Mouse (Mus musculus) spleen, embryonic (tissue): ENCODE measurements at regions not wholly inside any gene's neighbourhood (a gene's known extent, or its start where the extent isn't known, plus 50 kb on each side); places are given as distances from the start of the nearest gene placed in this dataset.
"Not testable (repeated sequence)": the region's sequence is repeated elsewhere in the genome, so short reads cannot be mapped to it uniquely, and the experiment has no call there.

Experiments used
- CTCF ChIA-PET: fragments of 350-600 bp; sonication (Branson Sonifier 250); formaldehyde crosslinking; loops from one replicate; lab custom pipeline; 2022; lab: Charles Lee

DNA sequence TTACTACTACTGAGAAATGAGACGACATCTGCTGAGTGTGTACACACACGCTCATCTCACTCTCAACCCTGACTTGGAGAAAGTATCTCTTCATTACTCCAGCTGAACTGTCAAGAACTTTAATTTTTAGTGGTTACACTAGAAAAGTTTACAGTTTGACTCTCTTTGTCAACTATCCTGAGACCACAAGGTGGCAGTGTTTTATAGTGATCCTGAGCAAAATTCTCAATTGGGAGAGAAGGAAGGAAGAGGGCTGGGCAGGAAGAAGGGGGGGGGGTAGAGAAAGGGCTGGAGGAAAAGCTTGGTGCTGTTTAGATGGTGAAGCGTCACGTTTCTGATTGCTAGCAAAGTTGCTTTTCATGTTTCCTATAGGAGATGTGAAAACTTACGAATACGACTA is 158.8 kb upstream of the Olfr1507 start:
- CTCF ChIA-PET = no interaction called here

GRCm38 (mm10) chr14:52638179-52638578 is 142.6 kb upstream of the Olfr1507 start:
- CTCF ChIA-PET = no interaction called here

DNA sequence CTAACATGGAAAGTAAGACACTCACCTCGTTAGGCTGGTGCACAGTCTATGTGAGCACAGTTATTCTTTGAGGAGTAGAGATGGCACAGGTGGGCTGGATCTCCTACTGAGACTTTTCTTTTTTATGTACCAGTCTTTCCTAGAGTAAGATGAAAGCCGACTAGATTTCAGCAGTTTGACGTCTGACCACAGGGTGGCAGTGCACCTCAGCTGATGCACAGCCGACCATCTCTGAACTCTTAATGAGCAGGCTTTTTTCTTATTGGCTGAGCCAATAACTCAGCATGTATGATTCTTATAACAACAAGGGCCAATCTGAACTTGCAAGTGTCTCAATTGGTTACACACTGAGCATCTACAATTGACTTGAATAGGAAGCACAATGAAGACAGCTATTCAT is 126.6 kb upstream of the Olfr1507 start:
- CTCF ChIA-PET = no interaction called here

DNA sequence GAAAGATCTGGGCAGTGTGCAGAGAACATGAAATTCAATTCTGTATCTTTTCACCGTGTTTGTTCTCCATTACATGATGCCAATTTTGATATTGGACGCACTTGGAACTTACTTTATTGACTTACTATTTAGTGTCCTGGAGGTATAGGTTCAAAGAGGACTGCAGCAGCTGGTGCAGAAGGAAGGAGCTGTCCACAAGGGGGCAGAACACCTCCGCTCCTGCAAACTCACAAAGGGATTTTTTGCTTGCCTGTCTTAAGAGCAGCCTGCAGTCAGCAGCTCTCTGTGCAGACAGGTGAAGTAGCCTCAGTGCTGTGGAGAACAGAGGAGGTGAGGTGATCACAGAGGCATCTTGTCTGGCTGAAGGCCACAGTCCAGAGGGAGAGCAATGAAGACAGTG is 84.8 kb upstream of the Olfr1507 start:
- CTCF ChIA-PET = no interaction called here

DNA sequence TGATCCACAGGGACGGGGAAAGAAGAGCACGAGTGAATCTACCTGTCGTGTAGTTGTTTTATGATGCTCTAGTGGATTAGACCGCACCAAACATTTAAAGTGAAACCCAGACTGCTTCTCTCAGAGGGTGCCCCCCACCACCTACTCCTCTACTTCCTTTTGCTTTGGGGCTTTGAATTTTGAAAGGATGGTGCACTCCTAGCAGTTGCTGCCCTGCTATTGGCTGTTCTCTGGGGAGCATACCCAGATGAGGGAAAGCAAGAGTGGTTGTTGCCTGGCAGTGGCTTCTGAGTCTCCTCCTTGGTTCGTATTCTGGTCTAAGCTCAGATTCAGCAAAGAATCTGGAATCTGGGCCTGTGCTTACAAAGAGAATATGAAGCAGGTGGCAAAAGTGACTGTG is 71.4 kb upstream of the Olfr1507 start:
- CTCF ChIA-PET = no interaction called here

GRCm38 (mm10) chr14:52565606-52566005 is 70.1 kb upstream of the Olfr1507 start:
- CTCF ChIA-PET = no interaction called here

DNA sequence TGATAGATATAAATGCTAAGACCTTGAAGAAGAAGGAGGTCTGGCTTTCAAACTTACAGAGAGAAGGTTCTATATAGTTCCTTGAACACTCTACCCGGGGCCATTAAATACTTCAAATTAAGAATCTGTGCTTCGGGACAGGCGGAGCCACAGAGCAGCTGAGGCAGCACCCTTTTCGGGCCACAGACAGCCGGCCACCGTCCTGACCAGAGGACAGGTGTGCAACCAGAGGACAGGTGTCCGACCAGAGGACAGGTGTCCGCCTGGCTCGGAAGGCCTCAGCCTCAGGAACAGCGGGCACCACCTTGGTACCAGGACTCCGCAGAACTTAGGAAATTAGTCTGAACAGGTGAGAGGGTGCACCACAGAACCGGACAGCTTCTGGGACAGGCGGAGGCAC is 60.8 kb upstream of the Olfr1507 start:
- CTCF ChIA-PET = not testable (repeated sequence)

- CTCF ChIA-PET = no interaction called here
These were observed 57.9 kb upstream of the Olfr1507 start for GRCm38 (mm10) chr14:52553399-52553798.

DNA sequence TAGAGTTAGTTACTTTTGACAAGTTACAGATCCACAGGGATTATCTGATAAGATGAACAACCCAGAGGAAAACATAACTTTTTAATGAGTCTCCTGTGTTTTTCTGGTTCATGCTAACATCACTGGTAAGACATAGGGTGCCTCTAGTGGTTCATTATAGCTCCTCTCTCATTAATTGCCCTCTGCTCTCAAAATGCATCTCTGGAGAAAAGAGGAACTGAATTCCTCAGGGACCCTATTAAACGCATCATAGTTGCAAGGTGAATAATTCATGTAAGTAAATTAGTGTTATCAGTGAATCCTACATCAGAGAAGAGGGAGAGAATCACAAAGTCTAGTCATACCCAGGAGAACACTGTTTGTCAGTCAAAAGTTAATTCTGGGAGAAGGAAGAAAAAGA is 52.4 kb upstream of the Olfr1507 start:
- CTCF ChIA-PET = no interaction called here
